Mouse (Mus musculus): ENCODE data around the gene Fam205a1. TPM values are rescaled to one million over a fixed set of nuclear protein-coding genes. Genes with fewer than 3 reads are reported as not detected.
"Not testable (repeated sequence)": the region's sequence is repeated elsewhere in the genome, so short reads cannot be mapped to it uniquely, and the experiment has no call there.

Fam205a1 gene
- polyA plus RNA-seq, 1 experiment from 2014 or later: 0.12 TPM

DNA sequence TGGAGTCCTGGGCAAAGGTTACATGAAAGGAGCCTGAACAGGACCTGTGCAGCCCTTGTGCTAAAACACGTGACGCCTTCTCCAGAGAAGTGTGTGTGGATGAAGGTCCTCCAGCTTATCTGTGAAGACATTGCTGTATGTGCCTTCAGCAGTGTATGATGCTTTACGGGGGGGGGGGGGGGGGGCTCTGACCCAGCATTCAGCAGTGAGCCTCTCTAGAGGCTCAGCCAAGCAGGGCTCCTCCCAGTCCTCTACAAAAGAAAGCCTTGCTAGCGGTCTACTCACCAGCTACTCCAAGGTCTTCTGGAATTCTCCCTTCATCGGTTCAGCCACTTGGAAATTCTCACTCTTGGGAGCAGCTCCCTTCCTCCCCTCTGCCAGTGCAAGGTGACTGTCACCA lies 9.8 kb upstream of the Fam205a1 start:
- H3K4me1 ChIP-seq (ENCODE audit: control insufficient read depth, insufficient read depth, low read length); H3K36me3 ChIP-seq (ENCODE audit: control insufficient read depth, insufficient read depth, low read length); H3K4me3 ChIP-seq (ENCODE audit: low read depth, low read length); H3K9ac ChIP-seq (replicated peaks; ENCODE audit: low read depth, low read length); H3K27me3 ChIP-seq (ENCODE audit: control insufficient read depth, insufficient read depth, low read length); H3K27ac ChIP-seq (ENCODE audit: low read depth, low read length); ATAC-seq (ENCODE audit: low read depth); H3K9me3 ChIP-seq (ENCODE audit: control insufficient read depth, low read length); H3K4me2 ChIP-seq (ENCODE audit: low read depth, low read length): not testable (repeated sequence)
- 95% methylated on average over 4 of the region's 5 CpGs for WGBS

GRCm38 (mm10) chr4:42860483-42860882 lies 6.8 kb upstream of the Fam205a1 start:
- H3K9me3 ChIP-seq (ENCODE audit: control insufficient read depth, low read length); H3K27me3 ChIP-seq (ENCODE audit: control insufficient read depth, insufficient read depth, low read length); H3K36me3 ChIP-seq (ENCODE audit: control insufficient read depth, insufficient read depth, low read length); H3K4me1 ChIP-seq (ENCODE audit: control insufficient read depth, insufficient read depth, low read length); H3K27ac ChIP-seq (ENCODE audit: low read depth, low read length); H3K4me2 ChIP-seq (ENCODE audit: low read depth, low read length); H3K9ac ChIP-seq (replicated peaks; ENCODE audit: low read depth, low read length); H3K4me3 ChIP-seq (ENCODE audit: low read depth, low read length); ATAC-seq (ENCODE audit: low read depth): not testable (repeated sequence)
- 84% methylated on average over 9 of the region's 9 CpGs for WGBS

DNA sequence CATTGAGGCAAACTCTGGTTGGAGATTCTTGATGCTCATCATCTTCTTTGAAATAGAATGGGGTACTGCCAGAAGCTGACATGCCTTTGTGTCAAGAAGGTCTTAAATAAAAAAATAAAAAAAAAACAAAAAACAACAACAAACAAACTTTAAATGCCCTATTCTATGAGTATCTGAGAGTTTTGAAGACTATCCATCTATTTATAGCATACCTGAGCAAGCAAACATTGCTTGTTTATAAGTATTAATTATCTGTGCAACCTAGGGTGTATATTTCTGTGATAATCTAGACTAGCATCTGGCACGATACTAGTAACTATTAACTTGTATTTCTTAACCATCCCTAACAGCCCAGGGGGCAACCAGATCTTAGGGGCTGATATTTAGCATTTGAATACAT lies 3.0 kb upstream of the Fam205a1 start, which contains the start of gene Gm12394:
Gm12394 (minus strand) TSS at position 101 of the 400 bp plus-strand sequence.
- H3K36me3 ChIP-seq (ENCODE audit: control insufficient read depth, insufficient read depth, low read length); H3K4me3 ChIP-seq (ENCODE audit: low read depth, low read length); H3K27ac ChIP-seq (ENCODE audit: low read depth, low read length); H3K4me1 ChIP-seq (ENCODE audit: control insufficient read depth, insufficient read depth, low read length); ATAC-seq (ENCODE audit: low read depth); H3K9me3 ChIP-seq (ENCODE audit: control insufficient read depth, low read length); H3K27me3 ChIP-seq (ENCODE audit: control insufficient read depth, insufficient read depth, low read length); H3K9ac ChIP-seq (replicated peaks; ENCODE audit: low read depth, low read length); H3K4me2 ChIP-seq (ENCODE audit: low read depth, low read length): not testable (repeated sequence)
- WGBS: 94% methylated on average over 1 of the region's 1 CpGs

Other genes with a start within 250 kb of the Fam205a1 start
- not detected in 2 replicates for gene Gm10591, start 241.7 kb downstream of the Fam205a1 start, polyA plus RNA-seq (2014; fragmentation: Nextera tagmentation; extraction: Ambion mirVana)
- not detected in 2 replicates for gene Gm2564, start 224.2 kb downstream of the Fam205a1 start, polyA plus RNA-seq (2014; fragmentation: Nextera tagmentation; extraction: Ambion mirVana)
- not detected in 2 replicates for gene Ccl27b, start 198.6 kb downstream of the Fam205a1 start, polyA plus RNA-seq (2014; fragmentation: Nextera tagmentation; extraction: Ambion mirVana)
- gene Il11ra2, start 192.0 kb downstream of the Fam205a1 start, polyA plus RNA-seq (2014; fragmentation: Nextera tagmentation; extraction: Ambion mirVana): not detected in 2 replicates
- 1.4 TPM in 1 of 2 replicates, not detected in the other for gene 4930578G10Rik, start 118.3 kb downstream of the Fam205a1 start, polyA plus RNA-seq (2014; fragmentation: Nextera tagmentation; extraction: Ambion mirVana)
- gene Ccl19, start 97.3 kb downstream of the Fam205a1 start, polyA plus RNA-seq (2014; fragmentation: Nextera tagmentation; extraction: Ambion mirVana): 0.45 TPM in 1 of 2 replicates, not detected in the other
- gene Ccl21a, start 79.9 kb downstream of the Fam205a1 start, polyA plus RNA-seq (2014; fragmentation: Nextera tagmentation; extraction: Ambion mirVana): 0.68 and 1.1 TPM in 2 replicates
- 0.79 and 0.84 TPM in 2 replicates for gene Gm12394, start 2.9 kb upstream of the Fam205a1 start, polyA plus RNA-seq (2014; fragmentation: Nextera tagmentation; extraction: Ambion mirVana)
- 2.1 and 4.8 TPM in 2 replicates for gene Fam205c, start 20.3 kb upstream of the Fam205a1 start, polyA plus RNA-seq (2014; fragmentation: Nextera tagmentation; extraction: Ambion mirVana)
- 41.1 and 48.7 TPM in 2 replicates for gene Phf24, start 62.8 kb upstream of the Fam205a1 start, polyA plus RNA-seq (2014; fragmentation: Nextera tagmentation; extraction: Ambion mirVana)
- gene Dnajb5, start 95.9 kb upstream of the Fam205a1 start, polyA plus RNA-seq (2014; fragmentation: Nextera tagmentation; extraction: Ambion mirVana): 44.1 and 44.7 TPM in 2 replicates
- 0.50 and 1.1 TPM in 2 replicates for gene 1700022I11Rik, start 115.7 kb upstream of the Fam205a1 start, polyA plus RNA-seq (2014; fragmentation: Nextera tagmentation; extraction: Ambion mirVana)
- 435 and 534 TPM in 2 replicates for gene Vcp, start 146.6 kb upstream of the Fam205a1 start, polyA plus RNA-seq (2014; fragmentation: Nextera tagmentation; extraction: Ambion mirVana)
- gene Fancg, start 156.6 kb upstream of the Fam205a1 start, polyA plus RNA-seq (2014; fragmentation: Nextera tagmentation; extraction: Ambion mirVana): 18.9 and 21.6 TPM in 2 replicates
- 24.6 and 26.4 TPM in 2 replicates for gene Pigo, start 171.9 kb upstream of the Fam205a1 start, polyA plus RNA-seq (2014; fragmentation: Nextera tagmentation; extraction: Ambion mirVana)
- 223 and 227 TPM in 2 replicates for gene Stoml2, start 177.8 kb upstream of the Fam205a1 start, polyA plus RNA-seq (2014; fragmentation: Nextera tagmentation; extraction: Ambion mirVana)
- gene Fam214b, start 192.3 kb upstream of the Fam205a1 start, polyA plus RNA-seq (2014; fragmentation: Nextera tagmentation; extraction: Ambion mirVana): 22.8 and 25.2 TPM in 2 replicates
- 17.5 and 20.3 TPM in 2 replicates for gene Unc13b, start 205.1 kb upstream of the Fam205a1 start, polyA plus RNA-seq (2014; fragmentation: Nextera tagmentation; extraction: Ambion mirVana)